Mouse (Mus musculus) embryonic facial prominence, embryonic 15.5 days (tissue): ENCODE data around the gene Rnf113a2. TPM values are rescaled to one million over a fixed set of nuclear protein-coding genes. Genes with fewer than 3 reads are reported as not detected.

Experiments used
- ATAC-seq: fragments of 200-750 bp; cut with Nextera tagmentation; 2 replicates; pipeline ENCODE4 v1.8.0; 2017; ENCODE audit warnings: low read depth, moderate TSS enrichment; ENCODE audit not compliant: insufficient number of reproducible peaks, low FRiP score, low TSS enrichment
- H3K27ac ChIP-seq: fragments of 300-500 bp; sonication (generic); replicated peaks from 2 replicates; pipeline ENCODE4 v1.5.1; 2015; ENCODE audit warnings: mild to moderate bottlenecking, inconsistent platforms
- H3K27me3 ChIP-seq: fragments of 300-500 bp; sonication (generic); 2 replicates; pipeline ENCODE4 v1.6.1; 2015; ENCODE audit warnings: inconsistent platforms
- H3K36me3 ChIP-seq: fragments of 300-500 bp; sonication (generic); 2 replicates; pipeline ENCODE4 v1.6.1; 2015; ENCODE audit warnings: mild to moderate bottlenecking, inconsistent platforms
- H3K4me1 ChIP-seq: fragments of 300-500 bp; sonication (generic); 2 replicates; pipeline ENCODE4 v1.6.1; 2015; ENCODE audit warnings: inconsistent platforms
- H3K4me2 ChIP-seq: fragments of 300-500 bp; sonication (generic); replicated peaks from 2 replicates; pipeline ENCODE4 v1.6.1; 2015; ENCODE audit warnings: mild to moderate bottlenecking, inconsistent platforms
- H3K4me3 ChIP-seq: fragments of 300-500 bp; sonication (generic); replicated peaks from 2 replicates; pipeline ENCODE4 v1.5.1; 2015; ENCODE audit warnings: mild to moderate bottlenecking, inconsistent platforms
- H3K9ac ChIP-seq: fragments of 300-500 bp; sonication (generic); 2 replicates; pipeline ENCODE4 v1.6.1; 2015; ENCODE audit warnings: inconsistent platforms
- H3K9me3 ChIP-seq: fragments of 300-500 bp; sonication (generic); replicated peaks from 2 replicates; pipeline ENCODE4 v1.6.1; 2016; ENCODE audit warnings: inconsistent platforms
- WGBS: fragments of 180-500 bp; shearing (Covaris S2); methylation state at CpG from one replicate; pipeline ENCODE4 v1.1.7; 2015; 5-methylcytosine and 5-hydroxymethylcytosine counted together
- polyA plus RNA-seq: library from polyadenylated mRNA; unstranded; fragments of >200 nt; fragmentation: Nextera tagmentation; extraction: Ambion mirVana; gene quantifications from 2 replicates; pipeline ENCODE4 v1.2.1, GENCODE M21; 2015

Gene Rnf113a2
- polyA plus RNA-seq, 1 experiment from 2014 or later = 23.5 TPM

- H3K9me3 ChIP-seq = no peaks in the 10 kb centered on the region
- peak overlapping the region; percentile 58 for H3K9ac ChIP-seq
- 1% methylated on average over 11 of the region's 11 CpGs for WGBS
- peak overlapping the region; percentile 93 for H3K4me2 ChIP-seq
- H3K36me3 ChIP-seq = no peaks in the 10 kb centered on the region
- peak overlapping the region; percentile 71 for H3K27ac ChIP-seq
- ATAC-seq = no peak
- peaks cover 14% of the 10 kb centered on the region for H3K4me1 ChIP-seq
- no peaks in the 10 kb centered on the region for H3K27me3 ChIP-seq
- H3K4me3 ChIP-seq = peak overlapping the region; percentile 79
Measured at GRCm38 (mm10) chr12:84451801-84452200, 34.8 kb downstream of the Rnf113a2 start.

- no peak overlapping the region for H3K27ac ChIP-seq
- ATAC-seq = no peak
- peaks cover 6% of the 10 kb centered on the region for H3K4me1 ChIP-seq
- WGBS = 89% methylated on average over 3 of the region's 3 CpGs
- H3K27me3 ChIP-seq = no peaks in the 10 kb centered on the region
- no peaks in the 10 kb centered on the region for H3K9me3 ChIP-seq
- H3K36me3 ChIP-seq = peaks cover 21% of the 10 kb centered on the region
- H3K9ac ChIP-seq = no peak overlapping the region
- H3K4me3 ChIP-seq = no peak overlapping the region
- no peak overlapping the region for H3K4me2 ChIP-seq
Measured at GRCm38 (mm10) chr12:84456911-84457310, 39.9 kb downstream of the Rnf113a2 start.

GRCm38 (mm10) chr12:84459845-84460244 is 42.8 kb downstream of the Rnf113a2 start:
- ATAC-seq = no peak
- 62% methylated on average over 1 of the region's 1 CpGs for WGBS
- Histone ChIP-seq H3K27me3 (no peaks in the 10 kb centered on the region), H3K9ac (no peak overlapping the region), H3K4me2 (no peak overlapping the region), H3K36me3 (peaks cover 43% of the 10 kb centered on the region), H3K4me1 (no peaks in the 10 kb centered on the region), H3K9me3 (no peaks in the 10 kb centered on the region), H3K27ac (no peak overlapping the region), H3K4me3 (no peak overlapping the region)

- H3K27ac ChIP-seq = no peak overlapping the region
- no peak overlapping the region for H3K4me2 ChIP-seq
- H3K4me3 ChIP-seq = no peak overlapping the region
- H3K36me3 ChIP-seq = peaks cover 45% of the 10 kb centered on the region
- H3K27me3 ChIP-seq = no peaks in the 10 kb centered on the region
- no peaks in the 10 kb centered on the region for H3K9me3 ChIP-seq
- no peaks in the 10 kb centered on the region for H3K4me1 ChIP-seq
- H3K9ac ChIP-seq = no peak overlapping the region
- WGBS = 88% methylated on average over 5 of the region's 5 CpGs
- ATAC-seq = no peak
Measured at GRCm38 (mm10) chr12:84461416-84461815, 44.4 kb downstream of the Rnf113a2 start.

- peaks cover 48% of the 10 kb centered on the region for H3K36me3 ChIP-seq
- WGBS = 85% methylated on average over 3 of the region's 3 CpGs
Measured at GRCm38 (mm10) chr12:84462856-84463255, 45.9 kb downstream of the Rnf113a2 start.

More at GRCm38 (mm10) chr12:84462856-84463255, 45.9 kb downstream of the Rnf113a2 start:
- no peak overlapping the region for H3K9ac ChIP-seq
- no peak overlapping the region for H3K27ac ChIP-seq
- no peak for ATAC-seq
- no peaks in the 10 kb centered on the region for H3K4me1 ChIP-seq
- H3K9me3 ChIP-seq = no peaks in the 10 kb centered on the region
- H3K27me3 ChIP-seq = no peaks in the 10 kb centered on the region
- H3K4me3 ChIP-seq = no peak overlapping the region
- H3K4me2 ChIP-seq = no peak overlapping the region

Other genes starting within 250 kb of the Rnf113a2 start
- gene Elmsan1, start 198.3 kb upstream of the Rnf113a2 start, polyA plus RNA-seq = 15.4 and 15.9 TPM in 2 replicates
- 16.8 and 17.0 TPM in 2 replicates for gene Ptgr2, start 132.0 kb upstream of the Rnf113a2 start, polyA plus RNA-seq
- gene Zfp410, start 100.3 kb upstream of the Rnf113a2 start, polyA plus RNA-seq = 80.1 and 81.7 TPM in 2 replicates
- 41.4 and 42.6 TPM in 2 replicates for gene Coq6, start 55.5 kb upstream of the Rnf113a2 start, polyA plus RNA-seq
- gene Fam161b, start 55.4 kb upstream of the Rnf113a2 start, polyA plus RNA-seq = 4.4 and 5.8 TPM in 2 replicates
- 22.0 and 24.1 TPM in 2 replicates for gene Entpd5, start 8.2 kb upstream of the Rnf113a2 start, polyA plus RNA-seq
- gene Bbof1, start 8.1 kb upstream of the Rnf113a2 start, polyA plus RNA-seq = 4.1 and 5.4 TPM in 2 replicates
- gene Aldh6a1, start 33.8 kb downstream of the Rnf113a2 start, polyA plus RNA-seq = 31.9 and 36.1 TPM in 2 replicates
- 19.6 and 21.1 TPM in 2 replicates for gene Lin52, start 34.2 kb downstream of the Rnf113a2 start, polyA plus RNA-seq
- 0.07 and 0.28 TPM in 2 replicates for gene Vsx2, start 152.6 kb downstream of the Rnf113a2 start, polyA plus RNA-seq
- gene Abcd4, start 200.2 kb downstream of the Rnf113a2 start, polyA plus RNA-seq = 13.4 and 17.0 TPM in 2 replicates
- 0.05 and 0.13 TPM in 2 replicates for gene Vrtn, start 223.8 kb downstream of the Rnf113a2 start, polyA plus RNA-seq